7 mouse cellular contexts compared by ENCODE assay signal in the genomic region with DNA sequence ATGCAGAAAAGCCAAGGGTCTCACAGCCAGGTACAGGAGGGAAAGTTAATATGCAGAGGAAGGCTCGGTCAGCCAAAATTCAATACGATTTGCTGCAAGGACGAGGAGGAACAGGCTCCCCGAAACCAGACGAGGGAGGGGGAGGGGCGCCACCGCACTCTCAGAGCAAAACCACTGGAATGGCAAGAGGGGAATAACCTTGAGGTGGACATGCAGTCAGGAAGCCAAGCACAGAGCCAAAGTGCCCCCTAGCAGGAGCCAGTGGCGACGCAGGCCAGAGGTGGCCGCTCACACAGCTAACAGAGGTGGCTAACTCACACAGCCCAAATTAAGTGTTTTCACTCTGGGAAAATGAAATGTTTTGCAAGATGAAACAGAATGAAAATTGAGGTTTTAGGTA. TPM values are rescaled to one million over a fixed set of nuclear protein-coding genes. Genes with fewer than 3 reads are reported as not detected.
DNase-seq lines count a peak whose midpoint lies in the region; ATAC-seq and TF ChIP-seq lines count a peak whose summit lies in the region.

No protein-coding gene starts in this region.

- WGBS in hindbrain, embryonic 13.5 days: 3% methylated on average over 10 of the region's 10 CpGs
- 16% methylated on average over 10 of the region's 10 CpGs for WGBS in liver, embryonic 11.5 days
- WGBS in midbrain, postnatal 0 days: 8% methylated on average over 10 of the region's 10 CpGs

- in situ Hi-C loops in Patski (cut with MboI; ENCODE audit: low pct_unique_long_range_greater_than_20kb): loop anchor here (5.0 kb wide), 1 partner anchor 235 kb away; no protein-coding TSS in a partner anchor

- no peaks in the 10 kb centered on the region for H3K27me3 ChIP-seq in Patski
- peaks cover 24% of the 10 kb centered on the region for H3K27me3 ChIP-seq in hindbrain, embryonic 13.5 days
- H3K27me3 ChIP-seq in liver, embryonic 11.5 days (replicated peaks; ENCODE audit: control insufficient read depth, insufficient read depth, low read length): no peaks in the 10 kb centered on the region
- no peaks in the 10 kb centered on the region for H3K27me3 ChIP-seq in midbrain, postnatal 0 days (ENCODE audit: insufficient read depth, low read length)

- peak; percentile 95 for TF ChIP-seq CTCF in Patski (IDR thresholded peaks at IDR 0.05)
- peak; percentile 80 for TF ChIP-seq CTCF in midbrain, postnatal 0 days (IDR thresholded peaks at IDR 0.05)

- peak; percentile 50 for DNase-seq in 416B (ENCODE audit: low read depth)
- DNase-seq in Patski (ENCODE audit: low read depth, low spot score): no peak
- DNase-seq in forelimb bud, embryonic 11.5 days (ENCODE audit: low read depth, low spot score): peak; percentile 70
- peak; percentile 54 for DNase-seq in liver, embryonic 11.5 days (ENCODE audit: low spot score)
- DNase-seq in midbrain, postnatal 0 days (ENCODE audit: low spot score): peak; percentile 64

- no peaks in the 10 kb centered on the region for H3K36me3 ChIP-seq in hindbrain, embryonic 13.5 days
- no peaks in the 10 kb centered on the region for H3K36me3 ChIP-seq in liver, embryonic 11.5 days (ENCODE audit: control insufficient read depth, insufficient read depth, low read length)
- no peaks in the 10 kb centered on the region for H3K36me3 ChIP-seq in midbrain, postnatal 0 days (ENCODE audit: insufficient read depth, low read length)

- H3K4me1 ChIP-seq in hindbrain, embryonic 13.5 days (replicated peaks): peaks cover 47% of the 10 kb centered on the region
- peaks cover 30% of the 10 kb centered on the region for H3K4me1 ChIP-seq in liver, embryonic 11.5 days (replicated peaks; ENCODE audit: control insufficient read depth, insufficient read depth, low read length)
- peaks cover 10% of the 10 kb centered on the region for H3K4me1 ChIP-seq in midbrain, postnatal 0 days (ENCODE audit: insufficient read depth, low read length)

- peak; percentile 74 for ATAC-seq in Patski
- 0 out of 2 replicates have a peak, but pooled peaks have one; percentile 58 for ATAC-seq in hindbrain, embryonic 13.5 days (ENCODE audit: low FRiP score)
- no peak for ATAC-seq in liver, embryonic 11.5 days (replicated peaks; ENCODE audit: low FRiP score)
- no peak for ATAC-seq in midbrain, postnatal 0 days (ENCODE audit: low FRiP score)
- no peak for ATAC-seq in erythroid progenitor cell, adult 5-6 weeks (replicated peaks; ENCODE audit: low FRiP score, poor library complexity, severe bottlenecking)

- H3K4me2 ChIP-seq in hindbrain, embryonic 13.5 days: peak overlapping the region; percentile 1; the same call in 1 of the 2 replicates
- H3K4me2 ChIP-seq in liver, embryonic 11.5 days: no peak overlapping the region
- H3K4me2 ChIP-seq in midbrain, postnatal 0 days (ENCODE audit: low read depth, low read length, poor library complexity, severe bottlenecking): no peak overlapping the region

- no peaks in the 10 kb centered on the region for H3K9me3 ChIP-seq in hindbrain, embryonic 13.5 days
- H3K9me3 ChIP-seq in liver, embryonic 11.5 days (ENCODE audit: control insufficient read depth, low read length): no peaks in the 10 kb centered on the region
- H3K9me3 ChIP-seq in midbrain, postnatal 0 days (ENCODE audit: low read length): no peaks in the 10 kb centered on the region

- H3K9ac ChIP-seq in hindbrain, embryonic 13.5 days: 0 out of 2 replicates have a peak overlapping the region, but pooled peaks have one; percentile 2
- H3K9ac ChIP-seq in liver, embryonic 11.5 days (ENCODE audit: low read depth, low read length): no peak overlapping the region
- no peak overlapping the region for H3K9ac ChIP-seq in midbrain, postnatal 0 days (replicated peaks; ENCODE audit: low read length, poor library complexity, severe bottlenecking)

- CTCF ChIA-PET in Patski (lab: Charles Lee): interaction anchor here (0.7 to 1.3 kb wide), 4 partner anchors 30 to 371 kb away, joined by 3 to 4 read pairs (median 3); no protein-coding TSS in a partner anchor

- no peak overlapping the region for H3K4me3 ChIP-seq in hindbrain, embryonic 13.5 days
- H3K4me3 ChIP-seq in liver, embryonic 11.5 days (ENCODE audit: low read depth, low read length): no peak overlapping the region
- no peak overlapping the region for H3K4me3 ChIP-seq in midbrain, postnatal 0 days (ENCODE audit: low read depth, low read length)

- POLR2A ChIA-PET in Patski (lab: Charles Lee): no interaction called here

- H3K27ac ChIP-seq in hindbrain, embryonic 13.5 days: 0 out of 2 replicates have a peak overlapping the region, but pooled peaks have one; percentile 58
- no peak overlapping the region for H3K27ac ChIP-seq in liver, embryonic 11.5 days (ENCODE audit: low read depth, low read length)
- no peak overlapping the region for H3K27ac ChIP-seq in midbrain, postnatal 0 days (ENCODE audit: low read depth, low read length)

RNA-seq across cellular contexts. Expression of a gene that starts 52.3 kb away (rescaled TPM):
- polyA plus RNA-seq in Patski (2021): 41.3 TPM
- 52.6 and 57.7 TPM in 2 replicates for polyA plus RNA-seq in hindbrain, embryonic 13.5 days (2015; fragmentation: Nextera tagmentation; extraction: Ambion mirVana)
- 45.2 and 46.8 TPM in 2 replicates for polyA plus RNA-seq in liver, embryonic 11.5 days (2014; fragmentation: Nextera tagmentation; extraction: Ambion mirVana)
- 74.0 and 75.5 TPM in 2 replicates for total RNA-seq in midbrain, postnatal 0 days (2014; rRNA removed)
- 62.5 and 67.2 TPM in 2 replicates for polyA plus RNA-seq in midbrain, postnatal 0 days (2015; fragmentation: Nextera tagmentation; extraction: Ambion mirVana)
- total RNA-seq in erythroid progenitor cell, adult 5-6 weeks (2015; ENCODE audit: low replicate concordance): 3.2 and 5.4 TPM in 2 replicates
- 0.91 and 3.0 TPM in 2 replicates for total RNA-seq in erythroid progenitor cell, adult 5-6 weeks (2017; ENCODE audit: low replicate concordance)

RNA-seq across cellular contexts. Expression of a gene that starts 56.6 kb away (rescaled TPM):
- 16.3 TPM for polyA plus RNA-seq in Patski (2021)
- 27.0 and 29.1 TPM in 2 replicates for polyA plus RNA-seq in hindbrain, embryonic 13.5 days (2015; fragmentation: Nextera tagmentation; extraction: Ambion mirVana)
- 37.4 and 37.7 TPM in 2 replicates for polyA plus RNA-seq in liver, embryonic 11.5 days (2014; fragmentation: Nextera tagmentation; extraction: Ambion mirVana)
- 10.5 and 14.6 TPM in 2 replicates for total RNA-seq in midbrain, postnatal 0 days (2014; rRNA removed)
- 21.6 and 23.3 TPM in 2 replicates for polyA plus RNA-seq in midbrain, postnatal 0 days (2015; fragmentation: Nextera tagmentation; extraction: Ambion mirVana)
- 1.8 and 10.5 TPM in 2 replicates for total RNA-seq in erythroid progenitor cell, adult 5-6 weeks (2015; ENCODE audit: low replicate concordance)
- 3.0 and 4.2 TPM in 2 replicates for total RNA-seq in erythroid progenitor cell, adult 5-6 weeks (2017; ENCODE audit: low replicate concordance)

Comparison
In these comparisons a context has a peak if more than half of its experiments do, and no peak if none do; other contexts are left out.
1. ATAC-seq: peak in Patski (single experiment) and hindbrain, embryonic 13.5 days (single experiment); none in liver, embryonic 11.5 days (single experiment), midbrain, postnatal 0 days (single experiment) and erythroid progenitor cell, adult 5-6 weeks (single experiment).